Mouse (Mus musculus) left cerebral cortex, postnatal 4 days (tissue): Measurements from ENCODE around the gene Tmtc2. TPM values are rescaled to one million over a fixed set of nuclear protein-coding genes. Genes with fewer than 3 reads are reported as not detected.

Source experiments
- DNase-seq: peaks from one replicate; pipeline ENCODE4 v3.0.0-alpha.2; 2022
- intact Hi-C: fragments of 180-260 bp; cut with DNase I; formaldehyde crosslinking; loops from one replicate; pipeline ENCODE4 v1.15.1; 2025
- total RNA-seq, 2 experiments: library from RNA; stranded (reverse); gene quantifications; 2 replicates each; pipeline ENCODE4 v1.2.3; 2021

The Tmtc2 gene
- 10 to 100 TPM; 12.9 to 14.0 TPM for total RNA-seq

DNA sequence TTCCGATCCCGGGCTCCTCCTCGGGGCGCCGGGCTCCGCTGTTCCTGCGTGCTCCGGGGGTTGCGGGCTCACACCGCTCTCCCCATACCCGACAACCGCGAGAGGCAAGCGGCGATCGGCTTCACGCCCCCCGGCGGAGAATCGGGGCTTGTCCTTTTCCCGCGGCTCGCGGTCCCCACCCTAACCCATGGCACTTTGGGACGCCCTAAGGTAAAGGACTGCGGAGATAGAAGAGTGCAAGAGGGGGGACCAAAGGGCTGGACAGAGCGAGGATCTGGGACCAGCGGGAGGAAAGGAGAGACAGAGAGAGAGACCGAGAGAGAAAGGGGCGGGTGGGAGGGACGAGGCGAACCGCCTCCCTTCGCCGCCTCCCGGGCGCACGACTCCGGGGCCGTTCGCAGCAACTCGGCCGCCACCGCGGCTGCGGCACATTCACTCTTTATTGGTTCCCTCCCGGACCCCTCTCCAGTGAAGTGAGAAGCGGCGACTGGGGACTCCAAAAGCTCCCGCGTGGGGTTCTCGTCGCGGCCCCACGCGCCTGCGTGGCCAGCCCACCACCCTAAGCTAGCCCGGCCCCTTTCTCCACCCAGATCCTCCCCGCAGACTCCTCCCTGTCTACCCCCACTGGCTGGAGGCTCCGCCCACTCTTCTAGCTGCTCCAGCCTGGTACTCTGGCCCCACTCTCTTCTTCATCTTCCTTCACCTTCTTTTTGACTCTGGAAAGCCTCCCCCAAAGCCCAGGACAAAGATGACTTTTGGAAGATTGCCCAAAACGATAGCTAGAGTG, at the start of gene Tmtc2:
Tmtc2 (minus strand) TSS at position 544 of the 787 bp plus-strand sequence.
- peak; percentile 94 for DNase-seq
- intact Hi-C loops: loop anchor here (5.0 kb wide), 2 partner anchors 138 to 1792 kb away; no protein-coding TSS in a partner anchor

DNA sequence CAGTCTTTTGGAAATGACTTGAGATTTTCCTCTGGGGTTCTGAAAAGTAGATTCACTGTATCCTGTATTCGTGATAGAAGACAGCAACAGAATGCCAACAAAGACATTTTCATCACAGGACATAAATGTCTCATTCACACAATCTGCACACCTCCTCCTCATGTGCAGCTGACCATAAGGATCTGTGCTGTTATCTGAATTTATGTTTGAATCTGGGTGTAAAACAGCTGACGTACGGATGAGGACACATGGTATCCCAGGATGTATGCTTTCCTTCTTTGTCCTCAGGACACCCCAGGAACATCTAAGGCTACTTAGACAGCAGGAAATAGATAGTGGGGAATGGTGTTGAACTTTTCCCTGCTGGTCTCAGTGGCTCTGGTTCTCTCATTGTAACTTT, 37.9 kb upstream of the Tmtc2 start:
- intact Hi-C loops: no loop called here

DNA sequence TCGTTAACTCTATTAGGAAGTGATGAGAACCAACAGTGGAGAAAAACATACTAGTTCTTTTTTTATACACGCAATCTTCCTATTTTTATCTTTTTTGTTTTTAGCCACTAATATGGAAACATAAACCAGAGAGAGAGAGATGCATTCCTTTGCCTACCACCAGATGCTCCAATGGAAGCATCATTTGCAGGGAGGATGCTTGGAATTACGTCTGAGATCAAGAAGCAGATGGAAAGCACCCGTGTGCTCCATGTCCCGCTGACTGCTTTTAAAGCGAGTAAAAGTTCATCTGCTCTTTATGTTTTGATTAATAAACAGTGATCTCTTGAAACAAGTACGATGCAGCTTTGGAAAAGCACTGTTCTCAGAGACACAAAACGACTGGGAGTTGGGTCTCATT, 24.6 kb upstream of the Tmtc2 start:
- intact Hi-C loops: no loop called here
- DNase-seq: no peak

More for the DNA sequence above, 37.9 kb upstream of the Tmtc2 start:
- no peak for DNase-seq

DNA sequence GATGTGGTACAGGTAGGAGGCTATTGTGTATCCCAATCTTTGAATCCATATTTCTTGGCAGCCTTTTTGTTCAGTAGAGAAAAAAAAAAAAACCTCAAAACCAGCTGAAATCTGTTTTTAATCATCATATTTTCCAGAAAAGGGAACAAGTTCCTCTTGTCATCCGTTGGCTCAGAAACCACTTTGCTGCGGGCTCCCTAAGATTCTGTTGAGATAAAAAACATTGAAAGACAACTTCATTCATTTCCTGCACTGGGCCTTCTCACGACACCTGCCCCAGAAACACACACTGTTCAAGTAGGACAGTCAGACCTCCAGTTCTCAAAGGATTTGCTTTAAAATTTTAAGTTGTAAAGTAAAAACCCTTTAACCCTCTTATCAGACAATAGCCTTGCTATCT, 23.0 kb upstream of the Tmtc2 start:
- DNase-seq: no peak
- intact Hi-C loops: no loop called here

DNA sequence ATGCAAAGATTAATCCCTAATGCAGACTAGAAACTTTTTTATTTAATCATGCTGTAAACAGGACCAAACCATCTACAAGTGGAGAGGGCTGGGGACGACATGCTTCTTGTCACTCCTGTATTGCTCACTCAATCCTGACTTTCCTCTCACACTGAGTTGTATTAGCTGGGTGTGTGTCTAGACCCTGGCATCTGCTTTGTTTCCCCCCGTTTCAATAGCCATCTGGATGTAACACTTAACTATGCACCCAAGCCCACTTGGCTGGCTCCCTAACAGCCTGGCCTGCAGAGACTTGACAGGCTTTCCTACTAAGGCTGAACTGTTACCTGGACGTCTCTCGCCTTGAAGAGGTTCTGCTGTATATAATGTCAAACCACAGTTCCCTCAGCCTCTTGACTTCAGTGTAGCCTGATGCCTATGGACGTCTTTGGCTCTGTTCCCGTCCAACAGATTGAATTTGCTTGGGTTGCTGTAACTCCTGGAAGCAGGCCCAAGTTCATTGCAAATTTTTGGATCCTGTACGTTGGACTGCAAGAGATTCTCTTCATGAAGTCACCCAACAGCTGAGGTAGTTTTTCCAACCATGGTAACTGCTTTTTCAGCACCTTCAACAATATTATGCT, 21.3 kb upstream of the Tmtc2 start:
- DNase-seq: peak; percentile 68
- intact Hi-C loops: no loop called here

DNA sequence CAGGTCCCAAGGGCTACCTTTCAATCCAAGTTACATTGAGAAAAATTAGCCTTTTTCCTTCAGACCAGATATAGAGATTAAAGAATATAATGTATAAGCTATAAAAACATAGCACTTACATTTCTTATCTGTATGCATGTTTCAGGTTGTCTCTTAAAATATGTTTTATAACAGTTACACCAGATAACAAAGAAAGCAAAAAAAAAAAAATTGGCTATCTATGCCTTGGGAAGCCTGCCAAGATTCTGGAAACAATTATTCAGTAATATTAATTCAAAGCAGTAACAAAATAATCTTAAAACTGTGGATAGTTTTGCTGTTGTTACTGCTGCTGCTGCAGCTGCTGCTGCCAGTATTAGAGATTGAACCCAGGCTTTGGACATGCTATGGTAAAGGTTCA, 13.9 kb upstream of the Tmtc2 start:
- intact Hi-C loops: no loop called here
- no peak for DNase-seq

DNA sequence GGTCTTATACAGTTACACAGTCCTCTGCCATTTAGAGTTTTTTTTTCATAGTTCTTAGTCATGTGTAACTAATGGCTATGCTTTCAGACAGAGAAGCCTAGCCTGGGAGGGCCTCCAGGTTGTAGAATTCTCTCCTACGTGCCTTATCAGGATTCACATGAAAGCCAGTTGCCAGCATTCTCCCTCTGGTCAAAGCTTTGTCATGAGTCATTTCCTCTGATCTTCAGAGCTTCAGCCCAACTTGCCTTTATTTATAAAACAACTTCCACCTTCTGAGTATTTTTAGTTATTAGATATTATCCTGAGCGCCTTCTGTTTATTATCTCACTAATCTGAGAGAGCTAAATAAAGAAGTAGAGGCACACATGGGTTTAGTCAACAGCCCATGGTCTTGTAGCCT, 5.1 kb upstream of the Tmtc2 start:
- intact Hi-C loops: no loop called here

DNA sequence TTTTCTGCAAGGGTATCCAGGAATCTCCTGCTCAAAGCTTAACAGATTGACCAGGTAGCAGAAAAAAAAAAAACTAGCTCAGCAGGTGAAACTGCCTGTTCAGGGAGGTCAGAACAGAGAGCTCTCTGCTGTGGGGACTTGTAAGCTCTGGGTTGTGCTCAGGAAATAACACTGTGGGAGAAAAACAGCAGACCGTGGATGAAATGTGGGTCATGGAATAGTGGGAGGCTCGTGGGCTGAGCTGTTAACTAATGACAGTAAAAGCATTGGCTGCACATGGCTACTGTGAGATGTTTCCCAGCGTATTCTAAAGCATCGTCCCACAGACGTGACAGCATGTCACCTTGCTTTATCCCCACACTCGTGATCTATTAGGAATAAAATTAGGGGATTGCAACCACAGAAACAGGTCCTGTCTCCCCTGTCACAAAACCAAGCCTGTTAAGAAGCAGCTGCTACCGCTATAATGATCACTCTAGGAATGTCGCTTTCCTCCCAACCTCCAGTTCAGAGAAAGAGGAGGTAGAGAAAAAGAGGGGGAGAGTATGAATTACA, 4.1 kb upstream of the Tmtc2 start:
- intact Hi-C loops: no loop called here
- no peak for DNase-seq

More for the DNA sequence above, 5.1 kb upstream of the Tmtc2 start:
- no peak for DNase-seq

DNA sequence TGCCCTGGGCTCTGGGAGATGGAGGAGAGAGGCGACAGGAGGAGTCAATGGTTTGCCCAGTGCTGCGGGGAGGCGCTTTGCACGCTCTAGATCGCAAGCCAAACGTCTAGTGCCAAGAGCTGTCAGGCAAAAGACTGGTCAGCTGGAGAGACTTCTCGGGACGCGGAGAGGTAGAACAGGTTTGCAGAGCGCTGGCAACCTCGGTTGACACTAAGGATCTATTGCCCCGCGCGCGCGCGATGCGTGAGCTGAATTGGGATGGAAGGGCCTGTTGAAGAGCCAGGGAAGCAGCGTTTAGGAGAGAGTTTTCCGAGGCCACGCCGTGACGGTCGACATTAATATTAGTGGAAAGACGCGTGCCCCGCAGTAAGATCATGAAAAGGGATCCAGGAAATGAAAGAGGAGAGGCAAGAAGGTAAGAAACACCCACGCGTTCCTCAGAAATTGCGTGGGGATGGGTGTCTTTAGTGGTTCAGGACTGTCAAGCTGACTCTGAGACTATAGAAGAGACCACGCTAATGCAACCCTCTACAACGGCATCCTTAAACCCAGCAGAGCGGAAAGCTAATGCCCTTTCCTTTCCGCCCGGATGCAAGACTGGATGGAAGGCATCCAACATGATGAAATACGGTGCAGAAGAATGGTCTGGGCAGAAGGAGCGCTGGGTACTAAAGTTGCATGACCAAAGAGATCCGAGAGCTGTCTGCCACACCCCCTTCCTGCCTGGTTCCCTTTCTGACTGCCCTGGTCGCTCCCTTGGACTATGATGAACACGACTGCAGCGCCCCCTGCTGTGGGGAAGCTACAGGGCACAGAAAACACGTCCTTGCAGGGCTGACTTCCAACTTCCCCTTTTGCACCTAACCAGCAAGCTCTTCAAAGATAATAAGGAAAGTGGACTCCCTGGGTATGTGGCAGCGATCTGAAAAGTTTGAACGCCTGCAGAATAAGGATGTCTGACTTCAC, 727 bp upstream of the Tmtc2 start:
- intact Hi-C loops: loop anchor here (5.0 kb wide), 2 partner anchors 137 to 1793 kb away; no protein-coding TSS in a partner anchor

DNA sequence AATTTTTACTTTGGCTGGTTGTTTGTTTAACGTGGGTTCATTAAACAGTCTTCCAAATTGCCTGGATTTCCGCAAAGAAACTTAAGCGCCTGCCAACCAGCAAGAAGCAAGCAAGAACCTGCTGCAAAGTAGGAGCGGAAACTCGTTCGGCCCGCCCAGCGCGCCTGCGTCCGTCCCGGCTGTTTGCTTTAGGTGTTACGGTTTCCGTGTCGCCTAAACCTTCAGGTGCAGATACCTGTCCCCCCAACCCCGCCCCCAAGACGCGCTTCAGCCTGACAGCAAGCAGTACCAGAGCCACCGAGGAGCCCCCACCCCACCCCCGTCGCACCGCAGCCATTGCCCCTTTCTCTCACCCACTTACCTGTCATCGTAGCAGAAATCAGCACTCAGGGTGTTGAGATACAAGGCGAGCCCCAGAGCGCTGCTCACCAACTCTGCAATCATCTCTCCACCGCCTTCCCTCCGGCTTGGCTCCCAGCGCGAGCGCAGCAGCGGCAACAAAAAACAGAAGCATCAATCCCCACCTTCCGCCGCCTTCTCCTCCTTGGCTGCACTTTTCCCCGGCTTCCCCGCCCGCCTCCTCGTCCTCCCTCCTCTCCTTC, 844 bp downstream of the Tmtc2 start:
- intact Hi-C loops: loop anchor here (5.0 kb wide), 2 partner anchors 139 to 1791 kb away; no protein-coding TSS in a partner anchor

More for the DNA sequence above, 727 bp upstream of the Tmtc2 start:
- peak; percentile 97 for DNase-seq

DNA sequence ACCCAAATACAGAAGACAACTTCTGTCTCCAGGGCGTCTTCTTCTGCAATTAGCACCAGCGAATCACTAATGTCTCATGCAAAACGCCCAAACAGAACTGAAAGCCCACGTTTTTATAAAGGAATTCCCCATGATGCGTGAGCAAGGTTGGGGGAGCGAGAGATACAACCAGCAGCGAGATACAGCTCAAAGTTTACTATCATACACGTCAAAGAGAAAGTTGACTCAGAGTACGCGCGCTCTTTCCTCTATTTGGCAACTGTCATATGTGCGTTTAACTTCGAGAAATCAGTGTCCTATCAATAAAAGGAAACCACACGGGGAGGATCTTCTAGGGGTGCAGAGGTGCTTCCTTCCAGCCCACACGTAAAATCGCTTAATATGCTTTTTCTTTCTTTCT, 1.4 kb downstream of the Tmtc2 start:
- intact Hi-C loops: loop anchor here (5.0 kb wide), 2 partner anchors 139 to 1791 kb away; no protein-coding TSS in a partner anchor
- DNase-seq: no peak

More for the DNA sequence above, 844 bp downstream of the Tmtc2 start:
- peak; percentile 43 for DNase-seq

DNA sequence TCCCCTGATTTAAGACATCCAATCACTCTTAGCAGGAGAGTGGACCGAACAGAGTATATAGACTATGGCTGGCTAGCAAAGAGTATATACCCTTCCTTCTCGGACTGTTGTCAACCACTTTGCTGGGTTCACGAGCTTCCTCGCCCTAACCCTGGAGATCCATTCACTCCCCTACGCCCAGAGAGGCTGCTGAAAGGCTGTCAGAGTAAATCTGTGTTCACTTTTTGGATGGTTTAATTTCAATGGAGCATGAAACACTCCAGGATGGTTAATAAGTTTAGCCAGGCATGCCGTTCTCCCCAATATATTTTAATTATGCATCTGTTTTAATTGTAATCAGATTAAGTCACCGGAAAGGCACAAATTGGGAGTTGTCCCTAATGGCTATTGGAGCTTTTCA, 1.9 kb downstream of the Tmtc2 start:
- no peak for DNase-seq
- intact Hi-C loops: loop anchor here (5.0 kb wide), 2 partner anchors 140 to 1790 kb away; no protein-coding TSS in a partner anchor

DNA sequence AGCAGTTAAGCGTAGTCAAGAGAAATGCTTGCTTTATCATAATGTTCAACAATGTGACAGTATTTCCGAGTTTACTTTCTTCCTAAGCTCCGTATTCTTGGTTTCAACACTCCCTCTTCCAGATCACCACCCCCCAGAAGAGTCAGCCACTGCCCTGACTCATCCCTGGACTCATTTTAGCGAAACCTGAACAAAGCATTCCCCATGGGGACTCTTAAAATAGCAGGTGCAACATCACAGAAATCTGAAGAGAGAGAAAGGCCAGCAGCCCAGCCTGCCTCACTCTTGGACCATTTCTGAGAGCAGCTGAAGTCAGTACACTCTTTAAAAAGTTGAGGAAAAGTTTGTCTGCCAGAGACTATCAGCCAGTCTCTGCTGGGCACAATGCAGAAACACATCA, 2.4 kb downstream of the Tmtc2 start:
- DNase-seq: no peak
- intact Hi-C loops: loop anchor here (5.0 kb wide), 2 partner anchors 140 to 1790 kb away; no protein-coding TSS in a partner anchor

DNA sequence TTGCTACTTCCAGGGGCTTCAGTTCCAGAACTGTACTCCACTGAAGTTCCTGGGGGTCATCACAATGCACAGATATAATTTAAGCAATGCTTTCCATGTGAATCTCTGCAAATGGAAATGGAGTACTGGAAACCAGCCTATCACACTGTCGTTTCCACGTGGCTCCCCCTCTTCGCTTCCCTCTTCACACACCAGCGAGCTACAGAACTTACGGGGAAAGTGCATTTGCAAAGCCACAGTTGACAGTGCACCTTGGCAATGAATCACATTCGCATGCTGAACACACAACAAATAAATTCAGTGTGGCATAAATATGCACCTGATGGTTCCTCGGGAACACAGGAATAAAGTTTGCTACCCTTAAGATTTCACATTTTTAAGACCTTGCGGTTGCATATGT, 3.2 kb downstream of the Tmtc2 start:
- intact Hi-C loops: loop anchor here (5.0 kb wide), 2 partner anchors 141 to 1789 kb away; no protein-coding TSS in a partner anchor
- DNase-seq: no peak

DNA sequence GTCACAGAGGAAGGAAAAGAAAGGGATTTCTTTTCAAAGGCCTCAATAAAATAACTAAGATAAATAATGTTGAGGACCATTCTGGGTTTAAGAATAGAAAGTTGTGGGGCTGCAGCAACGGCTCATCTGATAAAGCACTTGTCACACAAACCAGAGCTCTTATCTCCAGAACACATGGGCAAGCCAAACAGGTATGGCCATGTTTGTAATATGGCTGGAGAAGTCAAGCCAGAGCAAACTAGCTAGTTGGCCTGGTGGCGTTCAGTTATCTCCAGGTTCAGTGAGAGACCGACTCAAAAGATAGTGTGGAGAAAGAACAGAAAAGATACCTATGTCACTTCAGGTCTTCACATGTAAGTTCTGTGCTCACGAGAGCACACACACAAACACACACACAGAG, 4.7 kb downstream of the Tmtc2 start:
- no peak for DNase-seq
- intact Hi-C loops: no loop called here

DNA sequence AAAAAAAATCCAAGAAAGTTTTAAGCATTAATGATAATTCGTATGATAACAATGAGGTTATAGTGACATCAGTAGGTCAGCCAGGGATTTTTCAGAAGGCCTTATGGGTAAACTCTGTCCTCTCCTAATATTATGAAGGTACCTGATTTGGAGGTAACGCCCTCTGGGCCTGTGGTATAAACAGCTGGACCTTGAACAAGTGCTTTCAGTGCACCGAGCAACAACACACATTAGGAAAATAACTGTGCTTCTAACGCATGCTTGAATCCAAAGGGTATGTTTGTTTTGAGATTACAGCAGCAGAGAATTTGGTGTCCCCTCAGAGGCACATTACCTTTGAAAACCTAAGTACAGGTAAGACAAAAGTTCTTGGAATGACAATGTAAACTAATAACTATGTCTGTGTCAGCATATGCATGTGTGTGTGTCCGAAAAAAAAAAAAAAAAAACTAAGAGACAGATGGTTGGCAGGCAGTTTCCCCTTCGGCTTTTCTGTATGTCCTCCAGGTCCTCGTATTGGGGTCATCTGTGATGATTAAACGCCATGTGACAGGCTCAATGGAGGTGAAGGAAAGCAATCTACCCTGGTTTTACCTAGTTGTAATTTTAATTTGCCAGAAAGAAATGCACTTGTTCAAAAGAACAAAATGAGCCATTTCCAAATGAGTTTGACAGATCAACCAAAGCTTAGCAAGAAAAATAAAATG, 6.3 kb downstream of the Tmtc2 start:
- peak; percentile 44 for DNase-seq
- intact Hi-C loops: no loop called here

DNA sequence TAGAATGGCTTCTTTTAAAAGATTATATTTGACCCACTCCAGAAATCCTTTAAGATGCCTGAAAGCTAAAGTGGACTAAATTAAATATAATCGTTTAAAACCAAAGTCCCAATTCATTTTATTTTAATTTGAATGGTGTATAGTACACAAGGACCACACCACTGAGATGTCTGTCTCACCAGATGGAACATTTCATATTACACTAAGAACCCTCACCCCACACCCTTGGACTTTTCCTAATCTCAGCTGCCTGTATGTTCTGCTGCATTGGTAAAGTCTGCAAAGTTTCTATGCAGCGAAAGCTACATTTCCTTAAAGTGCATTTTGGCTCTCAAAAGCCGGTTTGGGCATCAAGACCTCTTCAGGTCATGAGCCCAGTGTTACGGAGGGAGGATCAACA, 12.7 kb downstream of the Tmtc2 start:
- no peak for DNase-seq
- intact Hi-C loops: no loop called here

DNA sequence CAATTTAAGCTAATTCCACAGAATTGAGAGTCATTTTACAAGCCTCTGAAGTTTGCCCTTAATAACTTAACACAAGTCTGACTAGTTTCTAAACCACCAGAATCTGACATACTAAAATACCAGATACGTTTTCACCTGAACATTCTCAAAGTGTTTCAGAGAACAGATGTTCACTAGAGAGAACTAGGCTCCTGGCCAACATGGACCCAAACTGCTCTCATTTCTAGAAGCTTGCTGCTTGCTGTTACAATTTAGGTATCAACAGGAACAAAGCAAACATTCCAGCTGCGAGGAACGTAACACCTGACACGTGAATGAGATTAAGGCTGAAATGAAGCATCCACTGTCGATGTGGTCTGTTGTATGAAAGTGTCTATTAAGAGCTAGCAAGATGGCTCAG, 16.7 kb downstream of the Tmtc2 start:
- intact Hi-C loops: no loop called here
- no peak for DNase-seq

DNA sequence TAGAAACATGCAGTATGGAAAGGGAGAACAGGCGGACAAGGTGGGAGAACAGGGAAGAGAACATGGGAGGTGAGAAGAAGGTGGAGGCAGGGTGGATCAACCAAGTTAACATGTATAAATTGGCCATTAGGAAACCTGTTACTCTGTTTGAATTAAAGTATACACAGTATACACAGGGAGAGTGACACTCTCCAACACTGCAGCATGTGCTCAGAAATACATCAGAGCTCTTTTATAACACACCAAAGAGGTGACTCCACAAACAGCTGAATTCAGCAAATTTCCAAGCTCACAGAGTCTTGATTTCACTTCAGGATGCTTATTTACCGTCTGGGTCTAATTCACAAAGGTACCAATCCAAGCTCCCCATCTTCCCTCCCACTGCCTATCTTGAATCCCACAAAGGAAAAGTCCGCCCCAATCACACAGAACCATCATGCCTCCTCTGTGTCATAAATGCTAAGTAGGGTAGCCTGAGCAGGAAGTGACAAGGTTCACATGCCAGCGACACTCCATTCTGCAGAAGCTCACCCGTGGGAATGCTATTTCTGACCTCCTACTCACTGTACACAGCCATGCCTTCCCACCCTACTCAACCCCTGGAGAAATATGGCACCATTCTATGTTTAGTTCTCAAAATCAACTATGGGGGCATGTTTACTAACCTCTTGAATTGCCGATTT, 17.2 kb downstream of the Tmtc2 start:
- DNase-seq: no peak
- intact Hi-C loops: no loop called here
